Mouse (Mus musculus) thymus, postnatal 10 days (tissue): ENCODE measurements around the gene Col5a3.

ENCODE experiments used
- DNase-seq, 2 experiments: peaks; one replicate each; pipeline ENCODE4 v3.0.0; 2021; ENCODE audit warnings: low spot score in 2 of 2

Col5a3 gene

DNA sequence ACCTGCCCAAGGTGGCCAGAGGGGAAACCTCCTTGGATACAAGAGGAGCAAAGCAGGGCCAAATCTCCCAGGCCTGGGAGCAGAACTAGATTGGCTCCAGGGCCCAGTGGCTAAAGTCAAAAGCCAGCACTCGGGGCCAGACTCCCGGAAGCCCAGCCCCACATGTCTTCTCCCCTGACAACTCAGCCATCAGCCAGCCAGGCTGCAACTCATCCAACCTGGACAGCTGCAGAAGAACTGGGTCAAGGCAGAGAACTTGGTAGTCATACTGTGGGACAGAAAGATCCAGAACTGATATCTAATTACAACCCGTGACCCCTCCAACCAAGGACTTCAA is 9.7 kb downstream of the Col5a3 start:
- no peak for DNase-seq

DNA sequence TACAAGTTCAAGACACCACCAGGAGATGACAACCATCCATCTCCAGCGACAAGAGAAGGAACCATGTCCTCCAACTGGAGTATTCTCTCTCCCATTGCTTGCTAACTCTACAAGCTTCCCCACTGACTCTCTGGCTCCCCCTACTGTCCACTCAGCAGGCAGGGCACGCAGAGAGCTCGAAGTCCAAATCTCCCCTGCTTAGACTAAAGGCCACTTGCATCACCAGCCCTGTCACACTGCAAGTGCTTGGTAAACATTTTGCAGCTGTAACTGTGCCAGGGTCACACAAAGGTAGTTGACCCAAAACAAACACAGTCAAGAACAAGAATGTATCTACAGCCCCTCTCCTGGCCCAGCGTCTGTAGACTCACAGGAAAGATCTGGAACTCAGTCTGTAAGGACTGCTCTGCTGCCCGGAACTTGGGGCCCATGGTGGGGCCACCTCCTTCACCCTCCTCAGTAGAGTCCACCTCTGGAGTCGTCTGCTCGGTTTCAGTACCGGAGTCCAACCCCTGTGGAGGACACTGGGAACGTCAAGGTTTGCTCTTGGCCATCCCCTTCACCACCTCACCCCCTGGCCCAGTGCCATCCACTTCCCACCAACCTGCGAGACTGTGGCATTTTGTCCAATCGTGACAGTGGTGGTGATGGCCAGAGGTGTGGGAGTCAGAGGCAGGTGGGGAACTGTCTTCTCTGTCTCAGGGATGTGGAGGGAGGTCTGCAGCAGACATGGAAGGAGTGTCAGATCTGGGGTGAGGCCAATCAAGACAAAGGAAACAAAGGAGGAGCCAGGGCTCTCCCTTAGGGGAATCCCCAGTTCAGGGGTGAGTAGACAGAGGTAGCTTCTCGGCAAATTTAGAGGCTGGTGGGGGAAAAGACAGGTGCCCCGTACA is 10.4 kb downstream of the Col5a3 start:
- peak in 1 of 2 experiments; percentile 67 for DNase-seq

DNA sequence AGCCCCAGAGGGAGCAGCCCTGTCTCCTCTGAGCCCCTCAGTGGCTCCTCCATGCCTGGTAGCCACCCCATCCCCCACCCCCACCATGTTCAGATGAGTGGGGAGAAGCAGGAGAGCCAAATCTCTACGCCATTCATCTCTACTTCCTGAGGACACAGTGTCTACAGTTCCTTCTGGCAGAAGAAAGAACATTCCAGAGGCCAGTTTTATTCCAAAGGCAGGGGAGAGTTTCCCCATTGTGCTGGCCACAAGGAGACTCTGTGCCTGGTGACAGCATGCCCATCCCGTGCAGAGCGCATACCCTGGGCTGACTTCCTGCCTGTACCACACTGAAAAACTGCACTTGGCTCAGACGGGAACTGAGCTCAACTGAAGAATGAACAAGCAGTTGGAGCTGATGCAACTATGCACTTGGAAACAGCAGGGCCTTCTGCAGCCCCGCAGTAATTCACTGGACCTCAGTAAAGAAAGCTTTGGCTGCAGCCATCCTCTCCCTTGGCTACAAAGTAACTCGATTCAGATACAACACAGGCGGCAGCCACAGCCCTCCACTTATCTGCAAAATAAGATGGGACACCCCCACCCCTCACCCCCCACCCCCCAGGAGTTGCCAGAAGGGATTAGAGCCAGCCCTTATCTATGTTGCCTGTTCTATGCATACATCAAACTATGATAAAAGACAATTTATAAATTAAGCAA is 20.6 kb downstream of the Col5a3 start:
- no peak for DNase-seq

DNA sequence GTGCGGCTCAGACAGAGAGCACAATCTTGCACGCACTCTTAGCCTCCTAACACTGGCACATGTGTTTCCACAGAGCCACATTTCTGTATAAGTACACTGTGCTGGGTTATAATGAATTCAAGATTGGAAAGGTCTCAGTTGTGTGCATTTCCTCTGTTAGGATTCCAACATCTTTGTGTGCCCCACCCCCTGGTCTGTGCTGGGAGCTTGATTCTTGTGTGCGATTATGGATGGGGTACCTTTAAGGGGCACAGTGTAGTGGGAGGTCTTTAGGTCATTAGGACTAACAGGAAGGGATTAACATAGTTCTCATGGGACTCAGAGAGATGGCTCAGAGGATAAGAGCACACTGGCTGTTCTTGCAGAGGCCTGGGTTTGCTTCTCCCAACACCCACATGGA is 24.5 kb downstream of the Col5a3 start:
- DNase-seq = no peak

DNA sequence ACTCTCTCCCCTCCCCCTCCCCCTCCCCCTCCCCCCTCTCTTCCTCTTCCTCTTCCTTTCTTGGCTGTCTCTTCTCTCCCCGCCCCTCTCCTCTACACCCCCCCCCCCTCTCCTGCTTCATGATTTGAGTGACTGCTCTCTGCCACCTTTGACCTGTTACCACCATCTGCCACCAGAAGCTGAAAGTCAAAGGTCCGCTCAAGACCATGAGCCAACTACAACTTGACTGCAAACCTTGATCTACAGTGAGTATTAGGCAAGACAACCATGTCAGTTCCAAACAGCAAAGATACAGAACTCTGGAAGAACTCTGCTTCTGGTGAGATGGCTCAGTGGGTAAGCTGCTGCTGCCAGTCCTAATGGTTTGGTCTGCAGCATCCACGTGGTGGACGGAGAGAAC is 25.2 kb downstream of the Col5a3 start:
- no peak for DNase-seq

DNA sequence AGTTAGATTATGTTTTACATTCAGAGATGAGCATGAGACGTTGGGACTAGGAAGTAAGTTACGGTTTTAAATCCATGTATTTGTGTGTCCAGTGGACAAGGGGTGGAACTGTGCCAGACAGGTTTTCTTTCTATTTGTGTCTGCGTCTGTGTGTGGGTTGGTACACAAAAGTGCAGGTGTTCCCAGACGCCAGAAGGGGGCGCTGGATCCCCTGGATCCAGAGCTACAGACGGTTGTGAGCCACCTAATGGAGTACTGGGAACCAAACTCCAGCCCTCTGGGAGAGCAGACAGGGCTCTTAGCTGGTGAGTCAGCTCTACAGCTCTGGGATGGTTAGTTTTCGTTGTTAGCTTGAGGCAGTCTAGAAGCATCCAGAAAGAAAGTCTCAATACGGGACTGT is 26.9 kb downstream of the Col5a3 start:
- DNase-seq = no peak

DNA sequence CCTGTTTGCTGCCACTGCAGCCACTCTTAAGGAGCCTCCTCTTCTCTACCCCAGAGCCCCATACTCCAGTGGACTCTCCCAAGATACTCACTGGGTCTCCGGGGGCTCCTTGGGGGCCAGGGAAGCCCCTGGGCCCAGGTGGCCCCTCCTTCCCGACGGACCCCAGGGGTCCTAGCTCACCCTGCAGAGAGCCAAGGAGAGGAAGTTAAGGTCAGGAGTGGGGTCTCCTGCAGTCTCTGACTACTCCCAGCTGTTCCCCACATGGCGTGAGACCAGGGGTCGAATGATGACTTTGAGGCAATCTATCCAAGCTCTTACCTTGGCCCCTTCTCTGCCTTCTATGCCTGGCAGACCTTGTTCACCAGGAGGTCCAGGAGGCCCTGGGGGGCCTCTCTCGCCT is 29.8 kb downstream of the Col5a3 start:
- DNase-seq = no peak

DNA sequence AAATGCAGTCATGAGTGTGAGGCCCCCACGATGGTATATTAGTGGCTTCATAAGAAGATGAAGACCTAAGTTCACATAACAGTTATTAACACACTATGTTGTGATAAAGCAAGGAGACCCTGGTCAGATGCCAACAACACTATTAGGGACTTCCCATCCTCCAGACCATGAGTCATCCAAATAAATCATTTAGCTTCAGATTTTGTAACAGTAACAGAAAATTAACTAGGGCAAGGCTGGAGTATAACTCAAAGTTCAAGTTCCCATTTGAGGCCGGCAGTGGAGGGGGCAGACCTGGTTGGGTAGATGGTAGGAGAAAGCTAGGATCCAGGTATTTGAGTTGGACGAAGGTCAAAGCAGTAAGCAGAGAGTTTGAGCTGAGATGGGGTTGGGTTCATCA is 33.6 kb downstream of the Col5a3 start:
- DNase-seq = no peak

DNA sequence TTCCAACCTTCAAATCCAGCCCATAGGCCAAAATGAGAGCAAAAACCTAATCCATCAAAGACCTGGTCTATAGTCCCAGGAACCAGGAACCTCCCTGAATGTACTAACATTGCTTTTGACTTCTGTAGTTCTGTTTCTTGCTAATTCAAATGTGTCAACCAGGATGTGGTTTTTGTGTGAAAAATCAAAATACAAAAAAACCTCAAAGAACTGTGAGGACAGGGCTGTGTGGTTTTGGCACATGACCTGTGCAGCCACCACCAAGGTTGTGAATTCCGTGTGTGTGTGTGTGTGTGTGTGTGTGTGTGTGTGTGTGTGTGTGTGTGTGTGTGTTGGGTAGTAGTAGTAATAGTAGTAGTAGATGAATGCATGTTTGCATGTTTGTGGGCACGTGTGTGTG is 49.6 kb downstream of the Col5a3 start:
- DNase-seq = no peak

DNA sequence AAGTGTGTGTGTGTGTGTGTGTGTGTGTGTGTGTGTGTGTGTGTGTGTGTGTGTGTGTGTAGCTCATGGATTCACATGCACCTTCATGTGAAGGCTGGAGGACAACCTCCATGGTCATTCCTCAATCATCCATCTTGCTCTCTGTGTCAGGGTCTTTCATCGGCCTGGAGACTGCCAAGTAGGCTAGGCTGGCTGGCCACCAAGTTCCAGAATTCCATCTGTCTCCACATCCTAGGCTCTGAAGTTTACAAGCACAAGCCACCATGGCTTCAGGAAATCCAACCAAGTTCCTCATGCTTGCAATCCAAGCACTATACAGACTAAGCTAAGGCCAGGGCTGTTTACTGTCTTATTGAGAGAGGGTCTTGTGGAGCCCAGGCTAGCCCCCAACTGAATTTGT is 51.8 kb downstream of the Col5a3 start:
- DNase-seq = no peak

DNA sequence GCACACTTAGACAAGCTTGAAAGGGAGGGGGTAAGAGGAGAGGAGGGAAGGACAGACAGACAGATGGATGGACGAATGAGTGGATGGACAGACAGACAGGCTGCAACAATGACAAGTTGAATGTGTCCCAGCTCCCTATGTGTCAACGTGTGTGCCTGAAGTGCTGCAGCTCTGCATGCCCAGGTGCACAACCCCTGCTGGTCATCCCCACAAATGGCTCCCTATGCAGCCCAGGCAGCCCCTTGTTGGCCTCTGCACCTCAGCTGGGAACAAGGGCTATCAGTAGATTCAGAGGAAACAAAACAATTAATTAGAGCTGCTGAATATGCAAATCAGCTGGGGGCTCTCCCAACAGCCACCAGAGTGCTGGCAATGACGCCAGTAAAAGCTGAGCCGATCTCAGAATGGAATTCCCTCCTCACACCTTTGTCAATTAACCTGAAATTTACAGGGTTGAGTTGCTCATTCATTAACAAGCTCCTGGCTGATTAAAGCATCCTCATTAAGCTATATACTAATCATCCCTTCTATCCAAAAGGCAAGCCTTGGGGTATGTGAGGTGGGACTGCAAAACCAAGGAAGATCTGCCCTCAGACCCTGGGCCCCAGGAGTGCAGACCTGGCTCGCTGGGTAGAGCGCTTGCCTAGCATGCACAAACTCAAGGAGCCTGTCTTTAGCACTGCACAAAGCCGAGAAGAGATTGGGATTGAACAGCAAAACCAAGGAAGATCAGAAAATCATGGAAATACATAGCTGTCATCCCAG is 52.5 kb downstream of the Col5a3 start:
- DNase-seq = no peak

DNA sequence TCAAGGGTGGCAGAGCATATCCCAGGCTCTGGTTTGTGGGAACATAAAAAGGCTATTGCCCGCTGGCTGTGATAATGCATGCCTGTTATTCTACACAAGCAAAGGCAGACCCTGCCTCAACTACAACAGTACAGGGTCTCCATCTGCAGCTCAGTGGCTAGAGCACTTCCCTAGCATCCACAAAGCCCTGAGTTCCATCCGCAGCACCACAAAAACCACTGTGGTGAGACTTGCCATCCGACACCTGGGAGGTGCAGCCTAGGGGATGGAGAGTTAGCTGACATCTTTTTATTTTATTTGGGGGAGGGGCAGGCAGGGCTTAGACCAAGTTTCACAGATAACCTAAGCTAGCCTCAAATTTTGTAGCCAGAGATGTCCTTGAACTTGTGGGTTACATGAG is 53.5 kb downstream of the Col5a3 start:
- DNase-seq = no peak

DNA sequence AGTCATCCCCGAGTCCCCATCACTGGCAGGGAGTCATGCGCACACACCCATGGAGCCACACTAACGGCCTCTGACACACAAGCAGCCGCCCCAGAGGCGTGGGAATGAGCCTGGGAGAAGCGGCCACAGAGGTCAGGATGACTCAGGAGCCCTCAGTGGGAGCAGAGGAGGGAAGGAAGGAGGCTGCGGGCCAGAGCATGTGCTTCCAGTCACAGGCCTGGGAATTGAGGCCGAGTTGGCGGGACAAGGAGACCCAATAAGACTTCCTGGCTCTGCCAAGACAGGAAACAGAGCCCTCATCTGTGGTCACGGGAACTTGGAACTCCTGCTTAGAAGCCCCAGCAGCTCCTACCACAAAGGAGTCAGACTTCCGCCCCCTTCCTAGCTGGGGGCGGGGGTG is 54.1 kb downstream of the Col5a3 start:
- DNase-seq = no peak

DNA sequence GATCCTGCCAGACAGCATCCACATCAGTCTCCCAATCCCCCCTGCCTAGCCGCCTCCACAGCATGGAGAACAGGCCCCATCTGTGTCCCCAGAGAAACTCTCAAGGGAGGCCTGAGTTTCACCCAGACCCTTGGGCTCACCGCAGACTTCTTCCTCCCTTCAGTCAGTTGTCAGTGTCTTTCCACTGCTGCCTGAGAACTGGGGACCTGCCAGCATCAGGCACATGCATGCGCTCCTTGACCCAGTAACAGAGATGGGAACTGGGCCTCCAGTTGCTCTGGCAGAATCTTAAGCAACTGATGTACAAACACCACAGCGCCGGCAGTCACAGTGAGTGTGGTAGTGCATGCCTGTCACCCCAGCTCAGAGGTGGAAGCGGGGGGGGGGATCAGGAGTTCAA is 56.0 kb downstream of the Col5a3 start:
- DNase-seq = no peak

DNA sequence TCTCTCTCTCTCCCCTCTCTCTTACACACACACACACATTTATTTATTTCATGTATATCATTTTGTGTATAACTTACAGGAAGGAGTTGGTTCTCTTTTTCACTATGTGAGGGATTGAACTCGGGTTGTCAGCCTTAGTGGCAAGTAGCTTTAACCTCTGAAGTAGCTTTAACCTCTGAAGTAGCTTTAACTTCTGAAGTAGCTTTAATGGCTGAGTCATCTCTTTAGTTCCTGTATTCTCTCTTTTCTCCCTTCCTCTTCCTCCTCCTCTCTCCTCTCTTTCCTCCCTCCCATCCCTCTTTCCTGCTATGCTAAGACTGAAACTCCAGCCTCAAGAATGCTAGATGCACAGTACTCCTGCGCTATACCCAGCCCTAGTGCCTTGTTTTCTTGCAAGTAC is 56.6 kb downstream of the Col5a3 start:
- DNase-seq = no peak

DNA sequence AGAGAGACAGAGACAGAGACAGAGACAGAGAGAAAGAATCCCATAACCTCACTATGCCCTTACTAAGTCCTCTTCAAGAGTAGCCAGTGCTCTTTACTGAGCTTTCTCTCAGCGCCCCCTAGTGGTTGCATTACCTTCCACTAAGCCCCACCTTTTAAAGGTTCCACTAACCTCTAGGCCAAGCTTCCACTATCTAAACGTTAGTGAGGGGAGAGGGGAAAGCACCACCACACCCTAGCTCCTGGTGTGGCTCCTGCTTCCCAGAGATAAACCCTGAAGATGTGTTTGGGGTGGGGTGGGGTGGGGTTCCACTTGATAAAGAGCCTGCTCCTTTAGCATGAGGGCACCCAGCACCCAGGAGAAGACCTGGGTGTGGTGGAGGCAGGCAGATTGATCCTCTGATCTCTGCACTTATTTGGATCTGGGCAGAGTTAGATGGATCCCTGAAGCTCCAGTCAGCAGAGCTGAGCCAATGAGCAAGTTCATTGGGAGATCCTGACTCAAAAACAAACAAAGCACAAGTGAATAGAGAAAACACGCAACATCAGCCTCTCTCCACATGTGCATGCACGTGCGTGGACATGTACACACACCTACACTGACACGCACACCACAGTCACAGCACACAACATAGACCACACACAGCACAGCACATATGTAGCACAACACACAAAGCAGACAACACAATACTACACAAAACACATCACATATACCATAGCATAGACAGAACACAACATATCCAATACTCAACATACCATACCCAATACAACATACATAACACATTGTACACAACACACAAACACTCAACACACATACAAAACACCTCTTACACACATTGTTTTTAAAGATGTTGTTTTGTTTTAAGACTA is 57.5 kb downstream of the Col5a3 start:
- peak; percentile 17 to 74 for DNase-seq

DNA sequence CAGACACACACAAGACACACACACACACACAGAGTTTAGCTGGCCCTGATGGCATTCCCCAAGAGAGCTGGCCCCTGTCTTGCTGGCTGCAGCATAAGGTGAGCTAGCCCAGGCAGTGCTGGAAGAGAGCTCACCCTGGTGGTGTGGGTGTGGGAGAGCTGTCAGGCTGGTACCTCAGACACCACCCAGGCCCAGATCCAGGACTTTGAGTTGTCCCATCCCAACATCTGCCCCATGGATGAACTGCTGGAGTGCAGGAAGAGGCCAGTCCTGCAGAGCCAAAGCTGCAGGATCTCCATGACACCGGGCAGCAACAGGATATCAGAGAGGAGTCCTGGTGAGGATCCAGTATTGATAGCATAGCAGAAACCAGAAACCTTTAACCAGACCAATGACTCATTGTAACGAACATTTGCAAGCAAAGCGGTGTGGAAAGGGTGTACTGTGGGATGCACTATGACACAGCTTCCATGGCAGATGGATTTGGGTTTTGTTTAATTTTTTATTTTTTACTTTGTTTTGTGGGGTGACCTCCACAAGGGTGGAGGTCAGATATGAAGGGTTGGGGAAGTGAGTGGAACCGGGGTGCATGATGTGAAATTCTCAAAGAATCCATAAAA is 58.7 kb downstream of the Col5a3 start:
- DNase-seq = no peak

DNA sequence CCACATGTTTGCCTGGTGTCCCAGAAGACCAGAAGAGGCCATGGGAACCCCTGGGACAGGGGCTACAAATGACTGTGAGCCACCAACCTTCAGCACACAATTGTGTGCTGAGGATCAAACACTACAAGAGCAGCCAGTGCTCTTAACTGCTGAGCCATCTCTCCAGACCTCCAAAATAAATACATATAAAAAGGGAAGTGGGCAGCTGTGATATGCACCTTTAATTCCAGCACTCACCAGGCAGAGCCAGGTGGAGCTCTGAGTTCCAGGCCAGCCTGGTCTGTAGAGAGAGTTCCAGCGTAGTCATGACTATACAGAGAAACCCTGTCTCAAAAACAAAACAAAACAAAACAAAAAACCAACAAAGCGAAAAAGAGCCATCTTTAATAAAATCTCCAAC is 60.5 kb downstream of the Col5a3 start:
- DNase-seq = no peak

DNA sequence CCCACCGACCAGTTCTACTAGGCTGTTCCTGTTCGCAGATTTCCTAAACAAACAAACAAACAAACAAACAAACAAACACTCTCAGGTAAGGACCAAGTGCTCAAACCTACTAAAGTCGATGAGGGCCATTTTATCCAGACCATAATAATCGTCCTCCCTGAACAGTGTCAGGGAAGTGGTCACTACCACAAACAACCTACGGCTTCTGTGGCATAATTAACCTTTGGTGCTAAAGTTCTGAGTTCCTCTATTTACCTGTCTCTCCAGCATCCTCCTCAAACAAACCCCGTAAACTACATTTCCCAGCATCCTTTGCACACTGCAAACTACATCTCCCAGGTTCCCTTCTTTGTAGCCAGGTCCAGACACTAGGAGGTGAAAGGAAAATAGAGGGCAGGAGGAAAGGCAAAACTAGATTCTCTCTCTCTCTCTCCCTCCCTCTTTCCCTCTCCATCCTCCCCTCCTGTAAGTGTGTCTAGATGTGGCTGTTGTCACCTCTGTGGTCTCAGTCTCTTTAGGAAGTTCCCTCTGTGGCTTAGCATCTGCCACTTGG is 63.3 kb downstream of the Col5a3 start:
- DNase-seq = no peak

DNA sequence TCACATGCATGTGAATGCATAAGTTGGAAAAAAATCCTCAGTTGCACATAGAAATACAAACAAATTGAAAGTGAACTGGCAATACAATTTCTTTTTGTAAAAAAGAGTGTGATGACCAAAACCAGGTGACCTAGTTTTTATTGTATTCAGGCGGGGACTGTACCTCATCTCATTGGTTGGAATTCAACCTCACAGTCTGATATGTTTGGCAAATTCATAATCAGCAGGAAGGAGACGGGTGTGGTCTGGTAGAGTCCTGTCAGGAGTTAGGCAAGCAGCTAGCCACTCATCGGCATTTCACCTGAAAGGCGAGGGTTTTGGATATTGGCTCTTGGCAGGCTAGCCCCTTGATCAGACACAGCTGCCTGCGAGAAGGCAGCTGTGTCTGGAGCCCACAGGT is 65.7 kb downstream of the Col5a3 start:
- DNase-seq = no peak

DNA sequence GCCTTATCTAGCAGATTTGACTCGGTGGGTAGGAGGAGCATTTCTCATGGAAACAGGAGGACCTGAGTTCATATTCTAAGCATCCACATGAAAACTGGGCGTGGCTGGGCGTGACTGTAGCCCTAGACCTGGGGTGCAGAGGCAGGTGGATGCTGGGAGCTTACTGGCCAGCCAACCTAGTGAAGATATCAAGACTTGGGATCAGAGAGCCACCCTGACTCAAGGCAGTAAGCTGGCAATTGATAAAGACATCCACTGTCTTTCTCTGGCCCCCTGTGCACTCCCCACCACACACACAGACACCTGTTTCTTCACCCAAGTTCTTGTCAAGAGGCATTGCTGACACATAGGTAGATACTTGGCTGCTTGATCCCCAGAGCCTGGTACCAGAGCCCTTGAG is 66.3 kb downstream of the Col5a3 start:
- DNase-seq = no peak
